Mouse (Mus musculus) G1E (cell line): ENCODE measurements around the gene Aup1.

Experiments
- CTCF ChIP-seq: IDR thresholded peaks from 2 replicates; pipeline ENCODE4 v1.5.1; 2012; ENCODE audit warnings: low read depth, low read length, inconsistent platforms, mixed read lengths
- GATA1 ChIP-seq: IDR thresholded peaks from 2 replicates; pipeline ENCODE4 v1.6.1; 2012; ENCODE audit warnings: borderline replicate concordance, low read length, inconsistent platforms, mixed read lengths
- GATA2 ChIP-seq: IDR thresholded peaks from 2 replicates; pipeline ENCODE4 v1.6.1; 2012; ENCODE audit warnings: low read depth, low read length, inconsistent platforms, borderline replicate concordance
- POLR2AphosphoS5 ChIP-seq: IDR thresholded peaks from 2 replicates; pipeline ENCODE4 v1.6.1; 2012; ENCODE audit warnings: low read depth, low read length, inconsistent platforms; ENCODE audit not compliant: insufficient replicate concordance

DNA sequence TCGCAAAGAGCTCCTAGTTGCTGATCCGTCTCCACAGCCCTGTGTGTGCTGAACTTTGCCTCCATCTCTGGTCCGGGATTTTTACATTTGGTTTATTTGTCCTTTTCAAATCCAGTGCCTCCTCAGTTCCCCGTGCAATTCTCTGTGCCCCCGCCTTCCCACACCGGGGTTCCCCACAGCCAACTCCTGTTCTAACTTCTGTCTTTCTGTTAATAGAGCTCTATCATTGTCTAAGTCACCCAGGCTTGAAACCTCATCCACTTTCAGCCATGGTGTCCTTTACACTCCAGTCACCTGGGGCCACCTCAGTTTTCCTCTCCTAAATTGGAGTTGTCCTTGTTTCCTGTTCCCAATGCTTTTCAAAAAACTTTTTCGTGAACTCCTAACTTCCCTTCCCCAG, 43.1 kb upstream of the Aup1 start:
- no peak for TF ChIP-seq CTCF
- no peak for TF ChIP-seq GATA2
- no peak for TF ChIP-seq GATA1
- TF ChIP-seq POLR2AphosphoS5, result no peak
